Mouse (Mus musculus) hindbrain, embryonic 10.5 days (tissue): ENCODE measurements around the gene Aplp2. TPM values are rescaled to one million over a fixed set of nuclear protein-coding genes. Genes with fewer than 3 reads are reported as not detected.

Experiments used
- DNase-seq: peaks from one replicate; pipeline ENCODE4 v3.0.0-alpha.2; 2017; ENCODE audit warnings: low spot score
- H3K27ac ChIP-seq: fragments of 300-500 bp; sonication (generic); 2 replicates; pipeline ENCODE4 v1.5.1; 2016; ENCODE audit warnings: mild to moderate bottlenecking, moderate library complexity
- H3K27me3 ChIP-seq: fragments of 300-500 bp; sonication (generic); 2 replicates; pipeline ENCODE4 v1.6.1; 2016; ENCODE audit warnings: mild to moderate bottlenecking; ENCODE audit not compliant: poor library complexity, insufficient read depth, severe bottlenecking
- H3K36me3 ChIP-seq: fragments of 300-500 bp; sonication (generic); 2 replicates; pipeline ENCODE4 v1.6.1; 2016; ENCODE audit warnings: mild to moderate bottlenecking, moderate library complexity
- H3K4me1 ChIP-seq: fragments of 300-500 bp; sonication (generic); replicated peaks from 2 replicates; pipeline ENCODE4 v1.6.1; 2016; ENCODE audit warnings: mild to moderate bottlenecking
- H3K4me3 ChIP-seq: fragments of 300-500 bp; sonication (generic); 2 replicates; pipeline ENCODE4 v1.5.1; 2016; ENCODE audit warnings: mild to moderate bottlenecking, moderate library complexity
- H3K9me3 ChIP-seq: fragments of 300-500 bp; sonication (generic); 2 replicates; pipeline ENCODE4 v1.6.1; 2016; ENCODE audit warnings: mild to moderate bottlenecking, moderate library complexity
- WGBS: fragments of 180-500 bp; shearing (Covaris S2); methylation state at CpG from one replicate; pipeline ENCODE4 v1.1.7; 2016; 5-methylcytosine and 5-hydroxymethylcytosine counted together
- polyA plus RNA-seq: library from polyadenylated mRNA; unstranded; fragments of >200 nt; fragmentation: Nextera tagmentation; extraction: Ambion mirVana; gene quantifications from 2 replicates; pipeline ENCODE4 v1.2.1, GENCODE M21; 2016

Aplp2 gene
- 220 and 243 TPM in 2 replicates for polyA plus RNA-seq

- Histone ChIP-seq H3K9me3 (no peaks in the 10 kb centered on the region), H3K4me1 (peaks cover 29% of the 10 kb centered on the region), H3K27me3 (no peaks in the 10 kb centered on the region), H3K36me3 (no peaks in the 10 kb centered on the region), H3K4me3 (peak within 1 kb of the TSS; percentile 88), H3K27ac (peak within 1 kb of the TSS; percentile 95)
- under 1% methylated on average over 63 of the region's 63 CpGs for WGBS
- DNase-seq, result peak; percentile 98
Observed at GRCm38 (mm10) chr9:31211690-31212499, at the start of gene Aplp2. TSS of gene Aplp2 (minus strand) at chr9:31211815.

DNA sequence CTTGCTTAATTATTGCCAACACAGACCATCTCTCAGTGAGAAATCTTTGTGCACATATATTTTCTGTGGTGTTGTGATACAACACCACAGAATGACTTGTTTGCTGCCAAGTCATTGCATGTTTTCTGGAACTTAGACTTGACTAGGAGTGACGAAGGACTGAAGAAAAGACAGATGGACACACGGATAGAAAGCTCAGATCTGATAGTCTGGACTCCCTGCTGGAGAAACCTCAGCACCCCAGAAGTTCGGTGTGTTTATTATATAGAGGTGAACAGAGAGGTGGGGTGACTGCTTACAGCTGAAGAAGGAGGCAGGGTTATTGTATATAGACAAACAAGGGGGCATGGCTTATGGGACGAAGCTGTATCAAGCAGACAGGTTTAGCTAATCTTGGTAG, 48.6 kb upstream of the Aplp2 start:
- Histone ChIP-seq H3K9me3 (no peaks in the 10 kb centered on the region), H3K27me3 (no peaks in the 10 kb centered on the region), H3K4me1 (0 out of 2 replicates have a peak, but pooled peaks cover 3% of the 10 kb centered on the region), H3K4me3 (no peak overlapping the region), H3K36me3 (no peaks in the 10 kb centered on the region), H3K27ac (no peak overlapping the region)
- WGBS, result 77% methylated on average over 4 of the region's 4 CpGs
- DNase-seq, result no peak

GRCm38 (mm10) chr9:31258237-31258636, 46.6 kb upstream of the Aplp2 start:
- H3K27ac ChIP-seq, result no peak overlapping the region
- H3K27me3 ChIP-seq, result no peaks in the 10 kb centered on the region
- H3K36me3 ChIP-seq, result no peaks in the 10 kb centered on the region
- H3K4me1 ChIP-seq, result peaks cover 11% of the 10 kb centered on the region
- 80% methylated on average over 3 of the region's 3 CpGs for WGBS
- no peak overlapping the region for H3K4me3 ChIP-seq
- H3K9me3 ChIP-seq, result no peaks in the 10 kb centered on the region
- DNase-seq, result no peak

DNA sequence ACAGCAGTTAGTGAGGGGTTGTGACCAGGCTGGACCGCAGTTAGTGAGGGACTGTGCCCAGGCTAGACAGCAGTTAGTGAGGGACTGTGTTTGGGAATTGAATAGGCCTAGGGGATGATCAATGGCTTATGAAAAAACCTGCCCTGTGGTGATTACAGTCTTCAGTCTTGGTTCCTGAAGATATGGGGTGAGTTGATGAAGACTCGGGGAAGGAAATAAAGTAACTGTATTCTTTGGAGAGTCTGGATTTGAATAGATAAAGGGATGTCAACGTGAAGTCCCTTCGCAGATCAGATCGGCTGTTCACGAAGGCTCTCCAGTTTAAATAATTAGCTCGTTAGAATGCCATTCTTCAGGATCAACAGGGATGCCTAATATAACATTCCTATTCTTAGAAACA, 44.3 kb upstream of the Aplp2 start:
- Histone ChIP-seq H3K9me3 (no peaks in the 10 kb centered on the region), H3K27me3 (no peaks in the 10 kb centered on the region), H3K4me1 (peaks cover 9% of the 10 kb centered on the region), H3K36me3 (no peaks in the 10 kb centered on the region), H3K27ac (no peak overlapping the region), H3K4me3 (no peak overlapping the region)
- no peak for DNase-seq
- 86% methylated on average over 7 of the region's 7 CpGs for WGBS

- WGBS, result 88% methylated on average over 7 of the region's 7 CpGs
- H3K4me3 ChIP-seq, result no peak overlapping the region
- no peak for DNase-seq
- no peaks in the 10 kb centered on the region for H3K9me3 ChIP-seq
- no peaks in the 10 kb centered on the region for H3K36me3 ChIP-seq
- peak overlapping the region; percentile 73; the same call in 1 of the 2 replicates for H3K27ac ChIP-seq
- no peaks in the 10 kb centered on the region for H3K27me3 ChIP-seq
- peaks cover 9% of the 10 kb centered on the region for H3K4me1 ChIP-seq
Observed at GRCm38 (mm10) chr9:31254697-31255004, 43.0 kb upstream of the Aplp2 start.

DNA sequence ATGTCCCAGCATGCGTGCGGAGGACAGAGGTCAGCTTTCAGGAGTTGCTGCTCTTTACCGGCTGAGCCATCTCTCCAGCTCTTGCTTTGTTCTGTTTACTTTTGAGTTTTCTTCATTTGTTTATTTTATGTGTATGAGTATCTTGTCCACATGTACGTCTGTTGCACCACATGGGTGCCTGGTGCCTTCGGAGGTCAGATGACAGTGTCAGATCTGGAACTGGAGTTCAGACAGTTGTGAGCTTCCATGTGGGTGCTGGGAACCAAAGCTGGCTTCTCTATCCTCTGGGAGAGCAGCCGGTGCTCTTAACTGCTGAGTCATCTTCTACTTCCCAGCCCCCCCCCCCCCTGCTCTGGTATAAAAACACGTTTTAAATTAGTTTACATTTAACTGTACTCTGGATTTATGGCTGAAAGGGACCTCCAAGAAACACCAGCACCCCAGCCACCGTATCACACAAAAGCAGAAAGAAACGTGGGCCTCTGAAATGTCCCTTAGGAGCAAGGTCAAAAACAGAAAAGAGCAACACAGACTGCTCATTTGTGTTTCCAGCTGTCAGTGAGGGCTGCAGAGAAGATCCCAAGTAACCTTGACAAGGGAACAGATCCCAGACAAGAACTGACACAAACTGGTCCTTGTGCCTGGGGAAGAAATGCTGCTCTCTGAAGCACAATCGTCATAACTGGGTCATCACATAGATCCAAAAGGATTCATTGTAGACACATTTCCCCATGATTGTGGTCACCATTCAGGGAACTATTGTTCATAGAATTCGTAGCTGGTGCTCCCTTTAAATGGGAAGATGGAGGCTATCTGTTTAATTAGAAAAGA, 42.5 kb upstream of the Aplp2 start:
- WGBS, result 78% methylated on average over 11 of the region's 11 CpGs
- Histone ChIP-seq H3K4me1 (peaks cover 9% of the 10 kb centered on the region), H3K4me3 (no peak overlapping the region), H3K27ac (peak overlapping the region; percentile 73), H3K27me3 (no peaks in the 10 kb centered on the region), H3K9me3 (no peaks in the 10 kb centered on the region), H3K36me3 (no peaks in the 10 kb centered on the region)
- DNase-seq, result no peak

- H3K4me3 ChIP-seq, result no peak overlapping the region
- WGBS, result 51% methylated on average over 10 of the region's 10 CpGs
- peak overlapping the region; percentile 73 for H3K27ac ChIP-seq
- no peaks in the 10 kb centered on the region for H3K9me3 ChIP-seq
- H3K4me1 ChIP-seq, result peaks cover 9% of the 10 kb centered on the region
- DNase-seq, result peak; percentile 25
- H3K36me3 ChIP-seq, result no peaks in the 10 kb centered on the region
- no peaks in the 10 kb centered on the region for H3K27me3 ChIP-seq
Observed at GRCm38 (mm10) chr9:31253311-31253734, 41.7 kb upstream of the Aplp2 start.

GRCm38 (mm10) chr9:31252182-31252799, 40.7 kb upstream of the Aplp2 start:
- 77% methylated on average over 10 of the region's 10 CpGs for WGBS
- no peak for DNase-seq
- H3K9me3 ChIP-seq, result no peaks in the 10 kb centered on the region

DNA sequence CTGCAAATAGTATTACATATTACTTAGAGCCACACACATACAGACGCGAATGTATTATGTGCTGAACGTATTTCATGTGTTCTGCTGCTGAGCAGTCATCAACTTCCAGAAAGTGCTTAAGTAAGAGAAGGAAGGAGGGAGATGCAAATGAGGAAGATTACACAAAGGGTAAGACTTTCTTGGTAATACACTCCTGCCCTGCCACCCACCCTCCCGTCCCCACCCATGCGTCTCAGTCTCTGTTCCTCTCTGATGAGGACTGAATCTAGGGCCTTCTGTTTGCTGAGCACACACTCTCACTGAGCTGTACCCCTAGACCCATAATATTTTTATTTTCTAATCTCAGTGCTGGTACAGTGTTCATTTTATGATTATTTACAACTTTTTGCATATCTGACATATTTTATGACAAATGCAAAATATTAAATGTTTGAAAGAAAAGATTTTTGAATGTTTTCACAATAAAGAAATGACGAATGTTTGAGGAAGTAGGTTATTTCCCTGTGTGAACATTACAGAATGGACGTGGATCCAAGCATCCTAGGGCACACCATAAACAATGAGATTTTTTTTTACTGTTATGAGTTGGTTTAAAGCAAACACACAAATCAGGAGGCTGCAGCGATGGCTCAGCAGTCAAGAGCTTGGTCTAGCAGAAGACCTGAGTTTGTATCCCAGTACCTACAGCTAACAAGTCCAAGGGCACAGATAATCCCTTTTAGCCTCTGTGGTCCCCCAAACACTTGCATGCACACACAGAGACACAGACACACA, 36.0 kb upstream of the Aplp2 start:
- Histone ChIP-seq H3K27ac (no peak overlapping the region), H3K4me1 (peaks cover 4% of the 10 kb centered on the region; the same call in 1 of the 2 replicates), H3K9me3 (no peaks in the 10 kb centered on the region), H3K27me3 (no peaks in the 10 kb centered on the region), H3K36me3 (no peaks in the 10 kb centered on the region), H3K4me3 (no peak overlapping the region)
- no peak for DNase-seq
- 84% methylated on average over 8 of the region's 8 CpGs for WGBS

More at GRCm38 (mm10) chr9:31252182-31252799, 40.7 kb upstream of the Aplp2 start:
- Histone ChIP-seq H3K36me3 (no peaks in the 10 kb centered on the region), H3K27ac (no peak overlapping the region), H3K27me3 (no peaks in the 10 kb centered on the region), H3K4me3 (no peak overlapping the region), H3K4me1 (peaks cover 9% of the 10 kb centered on the region)

DNA sequence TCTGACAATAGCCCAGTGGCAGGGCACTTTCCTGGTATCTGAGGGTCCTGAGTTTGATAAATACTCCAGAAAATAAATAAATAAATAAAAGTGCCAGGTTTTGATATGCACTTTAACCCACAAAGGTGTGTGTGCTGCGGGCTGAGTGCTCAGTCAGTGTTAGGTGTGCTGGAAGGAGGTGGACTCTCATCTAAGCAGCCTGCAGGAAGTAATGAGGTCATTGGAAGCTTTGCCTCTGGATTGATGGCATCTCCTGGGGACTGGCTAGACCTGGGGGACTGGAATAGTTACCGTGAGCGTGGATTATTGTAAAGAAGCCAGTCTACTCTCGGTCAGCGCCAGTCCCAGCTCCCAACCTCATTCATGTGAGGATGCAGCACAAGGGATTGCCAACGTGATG, 34.8 kb upstream of the Aplp2 start:
- no peak overlapping the region for H3K27ac ChIP-seq
- DNase-seq, result no peak
- H3K4me1 ChIP-seq, result peaks cover 4% of the 10 kb centered on the region; the same call in 1 of the 2 replicates
- H3K27me3 ChIP-seq, result no peaks in the 10 kb centered on the region
- H3K36me3 ChIP-seq, result no peaks in the 10 kb centered on the region
- 69% methylated on average over 6 of the region's 6 CpGs for WGBS
- no peaks in the 10 kb centered on the region for H3K9me3 ChIP-seq
- H3K4me3 ChIP-seq, result no peak overlapping the region

GRCm38 (mm10) chr9:31245006-31245405, 33.4 kb upstream of the Aplp2 start:
- WGBS, result 94% methylated on average over 6 of the region's 6 CpGs
- H3K4me3 ChIP-seq, result no peak overlapping the region
- no peak overlapping the region for H3K27ac ChIP-seq
- H3K4me1 ChIP-seq, result peaks cover 4% of the 10 kb centered on the region; the same call in 1 of the 2 replicates
- no peaks in the 10 kb centered on the region for H3K36me3 ChIP-seq
- no peaks in the 10 kb centered on the region for H3K27me3 ChIP-seq
- no peak for DNase-seq
- H3K9me3 ChIP-seq, result no peaks in the 10 kb centered on the region

GRCm38 (mm10) chr9:31243939-31244333, 32.3 kb upstream of the Aplp2 start:
- DNase-seq, result no peak
- WGBS, result 82% methylated on average over 5 of the region's 5 CpGs

More at GRCm38 (mm10) chr9:31243939-31244333, 32.3 kb upstream of the Aplp2 start:
- Histone ChIP-seq H3K4me3 (no peak overlapping the region), H3K27ac (no peak overlapping the region), H3K9me3 (no peaks in the 10 kb centered on the region), H3K36me3 (no peaks in the 10 kb centered on the region), H3K27me3 (no peaks in the 10 kb centered on the region), H3K4me1 (peaks cover 4% of the 10 kb centered on the region; the same call in 1 of the 2 replicates)
